Mouse (Mus musculus) hindbrain, embryonic 11.5 days (tissue): Measurements from ENCODE around the gene Slc22a4. TPM values are rescaled to one million over a fixed set of nuclear protein-coding genes. Genes with fewer than 3 reads are reported as not detected.

Experiments
- ATAC-seq: fragments of 200-750 bp; cut with Nextera tagmentation; 2 replicates; pipeline ENCODE4 v1.8.0; 2017; ENCODE audit warnings: mild to moderate bottlenecking, moderate TSS enrichment, moderate library complexity; ENCODE audit not compliant: low FRiP score
- DNase-seq: peaks from one replicate; pipeline ENCODE4 v3.0.0-alpha.2; 2015; ENCODE audit warnings: low spot score
- H3K27ac ChIP-seq: fragments of 300-500 bp; sonication (generic); 2 replicates; pipeline ENCODE4 v1.5.1; 2014; ENCODE audit warnings: mild to moderate bottlenecking, low read depth, low read length
- H3K27me3 ChIP-seq: fragments of 300-500 bp; sonication (generic); 2 replicates; pipeline ENCODE4 v1.6.1; 2014; ENCODE audit warnings: mild to moderate bottlenecking, low read length, moderate library complexity, mixed read lengths; ENCODE audit not compliant: control insufficient read depth, insufficient read depth
- H3K36me3 ChIP-seq: fragments of 300-500 bp; sonication (generic); 2 replicates; pipeline ENCODE4 v1.6.1; 2014; ENCODE audit warnings: mild to moderate bottlenecking, low read length, moderate library complexity, mixed read lengths; ENCODE audit not compliant: control insufficient read depth, insufficient read depth
- H3K4me1 ChIP-seq: fragments of 300-500 bp; sonication (generic); replicated peaks from 2 replicates; pipeline ENCODE4 v1.6.1; 2014; ENCODE audit warnings: low read length, mixed read lengths; ENCODE audit not compliant: control insufficient read depth, insufficient read depth
- H3K4me2 ChIP-seq: fragments of 300-500 bp; sonication (generic); replicated peaks from 2 replicates; pipeline ENCODE4 v1.6.1; 2014; ENCODE audit warnings: mild to moderate bottlenecking, low read depth, low read length
- H3K4me3 ChIP-seq: fragments of 300-500 bp; sonication (generic); 2 replicates; pipeline ENCODE4 v1.5.1; 2014; ENCODE audit warnings: low read depth, low read length
- H3K9ac ChIP-seq: fragments of 300-500 bp; sonication (generic); 2 replicates; pipeline ENCODE4 v1.6.1; 2014; ENCODE audit warnings: low read depth, low read length
- H3K9me3 ChIP-seq: fragments of 300-500 bp; sonication (generic); 2 replicates; pipeline ENCODE4 v1.6.1; 2016; ENCODE audit warnings: low read length; ENCODE audit not compliant: control insufficient read depth
- WGBS: fragments of 180-500 bp; shearing (Covaris S2); extraction: QIAGEN DNeasy Blood & Tissue Kit; methylation state at CpG from one replicate; pipeline ENCODE4 v1.1.7; 2014; 5-methylcytosine and 5-hydroxymethylcytosine counted together
- polyA plus RNA-seq: library from polyadenylated mRNA; unstranded; fragments of >200 nt; fragmentation: Nextera tagmentation; extraction: Ambion mirVana; gene quantifications from 2 replicates; pipeline ENCODE4 v1.2.1, GENCODE M21; 2014

Gene Slc22a4
- polyA plus RNA-seq, 1 experiment from 2014 or later = 1.2 TPM

DNA sequence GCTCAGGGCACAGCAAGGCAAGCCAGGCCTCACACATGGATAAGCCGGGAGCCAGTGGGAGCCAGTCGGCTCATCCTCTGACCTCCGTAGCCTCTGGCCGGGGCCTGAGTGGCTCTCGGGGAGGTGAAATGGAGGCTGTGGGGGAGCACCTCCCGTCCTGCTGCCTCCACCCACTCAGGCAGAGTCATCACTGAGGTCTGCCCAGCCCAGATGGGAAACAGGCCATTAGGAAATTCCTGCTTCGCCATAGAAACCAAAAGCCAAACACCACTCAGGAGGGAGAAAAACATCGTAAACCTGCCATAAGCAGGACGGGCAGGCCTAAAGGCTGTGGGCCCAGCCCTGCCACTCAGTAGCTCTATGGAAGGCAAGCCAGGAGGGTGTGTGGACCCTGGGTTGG lies 32.4 kb upstream of the Slc22a4 start:
- Histone ChIP-seq H3K4me2 (no peak overlapping the region), H3K36me3 (no peaks in the 10 kb centered on the region), H3K4me3 (no peak overlapping the region), H3K27me3 (no peaks in the 10 kb centered on the region), H3K9me3 (no peaks in the 10 kb centered on the region), H3K4me1 (peaks cover 13% of the 10 kb centered on the region), H3K27ac (no peak overlapping the region), H3K9ac (no peak overlapping the region)
- DNase-seq (no peak), ATAC-seq (no peak)
- 45% methylated on average over 9 of the region's 9 CpGs for WGBS

DNA sequence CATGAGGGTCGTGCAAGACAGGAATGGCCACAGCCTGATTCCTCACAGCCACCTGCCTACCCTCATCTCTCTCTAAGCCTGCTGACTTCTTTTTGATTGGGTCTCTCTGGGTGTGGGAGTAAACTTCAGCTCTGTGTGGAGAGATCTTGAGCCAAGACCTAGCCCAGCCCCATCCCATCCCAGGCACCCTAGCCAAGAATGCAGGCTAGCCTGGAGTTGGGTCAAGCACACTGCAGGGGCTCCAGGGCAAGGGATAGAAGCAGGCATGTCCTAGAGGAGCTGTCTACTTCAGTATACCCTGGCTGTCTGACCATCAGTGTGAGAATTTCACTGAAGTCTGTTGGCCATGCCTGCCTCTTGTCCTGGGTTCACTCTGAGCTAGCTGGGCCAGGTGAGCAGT lies 31.6 kb upstream of the Slc22a4 start:
- no peak overlapping the region for H3K4me3 ChIP-seq
- H3K27me3 ChIP-seq = no peaks in the 10 kb centered on the region
- no peak overlapping the region for H3K9ac ChIP-seq
- H3K27ac ChIP-seq = no peak overlapping the region
- no peaks in the 10 kb centered on the region for H3K36me3 ChIP-seq
- WGBS = 48% methylated on average over 1 of the region's 1 CpGs
- DNase-seq = no peak
- no peak for ATAC-seq
- H3K4me1 ChIP-seq = peaks cover 13% of the 10 kb centered on the region
- H3K4me2 ChIP-seq = no peak overlapping the region
- no peaks in the 10 kb centered on the region for H3K9me3 ChIP-seq

DNA sequence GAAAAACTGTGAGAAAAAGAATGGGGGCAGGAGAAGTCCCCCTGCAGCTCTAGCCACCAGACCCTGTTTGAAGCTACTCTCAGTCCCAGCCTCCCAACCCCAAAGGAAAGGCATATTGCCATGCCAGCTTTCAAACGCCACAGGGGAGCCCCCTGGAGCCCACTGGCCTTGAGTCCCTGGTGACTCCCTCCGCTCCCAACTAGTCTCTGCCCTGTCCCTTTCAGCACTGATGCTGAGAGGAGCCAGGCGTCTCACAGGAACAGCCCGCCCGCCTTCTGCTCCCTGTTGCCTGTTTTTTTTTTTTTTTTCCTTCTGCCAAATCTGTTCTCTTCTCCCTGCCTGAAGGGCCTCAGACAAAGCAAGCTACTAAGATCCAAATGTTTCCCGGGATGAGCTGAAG lies 30.8 kb upstream of the Slc22a4 start:
- no peaks in the 10 kb centered on the region for H3K9me3 ChIP-seq
- H3K27ac ChIP-seq = peak overlapping the region; percentile 47
- no peaks in the 10 kb centered on the region for H3K27me3 ChIP-seq
- no peak overlapping the region for H3K4me3 ChIP-seq
- no peak overlapping the region for H3K4me2 ChIP-seq
- peaks cover 13% of the 10 kb centered on the region for H3K4me1 ChIP-seq
- H3K9ac ChIP-seq = no peak overlapping the region
- H3K36me3 ChIP-seq = no peaks in the 10 kb centered on the region
- DNase-seq (peak; percentile 38), ATAC-seq (no peak)
- 12% methylated on average over 6 of the region's 6 CpGs for WGBS

DNA sequence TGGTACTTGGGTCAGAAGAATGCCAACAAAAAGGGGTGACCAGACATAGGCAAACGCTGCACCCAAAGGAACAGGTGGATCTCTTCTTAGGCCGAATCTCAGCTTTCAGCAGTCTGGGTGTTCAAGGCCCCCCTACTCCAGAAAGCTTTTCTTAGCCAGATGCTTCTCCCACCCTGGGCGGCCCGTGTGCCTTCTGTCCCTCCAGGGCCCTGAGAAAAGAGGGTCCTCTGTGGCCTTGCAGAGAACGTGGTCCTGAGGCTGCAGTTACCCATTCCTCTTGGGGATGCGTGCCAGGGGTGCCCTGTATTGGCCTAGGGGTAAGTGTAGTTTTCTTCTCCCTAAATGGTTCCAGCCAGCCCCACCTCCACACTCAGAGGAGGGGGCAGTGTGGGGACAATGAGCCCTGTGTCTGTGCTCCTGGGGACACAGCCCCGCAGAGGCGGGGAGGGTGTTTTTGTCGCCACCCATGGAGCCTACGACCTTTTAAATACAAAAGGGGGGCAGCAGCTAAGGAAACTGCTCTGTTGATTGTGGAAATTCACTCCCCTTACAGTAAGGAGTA lies 30.2 kb upstream of the Slc22a4 start:
- Histone ChIP-seq H3K36me3 (no peaks in the 10 kb centered on the region), H3K4me2 (no peak overlapping the region), H3K27ac (peak overlapping the region; percentile 47), H3K9ac (no peak overlapping the region), H3K27me3 (no peaks in the 10 kb centered on the region), H3K9me3 (no peaks in the 10 kb centered on the region), H3K4me1 (peaks cover 13% of the 10 kb centered on the region), H3K4me3 (no peak overlapping the region)
- WGBS = 25% methylated on average over 10 of the region's 10 CpGs
- peak; percentile 45; the same call in 1 of the 2 replicates for ATAC-seq
- no peak for DNase-seq

DNA sequence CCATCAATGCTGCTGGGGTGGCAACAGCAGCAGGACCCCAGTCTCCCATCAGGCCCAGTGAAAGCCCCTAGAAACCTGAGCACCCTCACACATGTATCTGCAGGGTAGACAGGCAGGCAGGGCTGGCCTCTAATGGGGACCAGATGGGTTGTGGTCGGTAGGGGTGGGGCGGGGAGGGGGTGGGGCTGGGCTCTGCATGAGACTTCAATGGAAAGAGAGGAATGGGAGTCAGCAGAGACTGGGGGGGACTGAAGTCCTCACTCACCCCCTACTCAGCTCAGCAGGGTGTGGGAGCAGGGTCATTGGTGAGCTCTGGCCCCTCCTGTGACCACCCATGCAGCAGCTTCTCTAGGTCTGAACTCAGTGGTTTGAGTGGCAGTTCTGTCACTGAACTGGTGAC lies 29.5 kb upstream of the Slc22a4 start:
- H3K9ac ChIP-seq = no peak overlapping the region
- DNase-seq (peak; percentile 37), ATAC-seq (peak; percentile 65; the same call in 1 of the 2 replicates)
- no peak overlapping the region for H3K4me2 ChIP-seq
- no peaks in the 10 kb centered on the region for H3K9me3 ChIP-seq
- H3K4me1 ChIP-seq = peaks cover 13% of the 10 kb centered on the region
- no peaks in the 10 kb centered on the region for H3K36me3 ChIP-seq
- 0 out of 2 replicates have a peak overlapping the region, but pooled peaks have one; percentile 47 for H3K27ac ChIP-seq
- H3K4me3 ChIP-seq = no peak overlapping the region
- WGBS = 14% methylated on average over 2 of the region's 2 CpGs
- H3K27me3 ChIP-seq = no peaks in the 10 kb centered on the region

DNA sequence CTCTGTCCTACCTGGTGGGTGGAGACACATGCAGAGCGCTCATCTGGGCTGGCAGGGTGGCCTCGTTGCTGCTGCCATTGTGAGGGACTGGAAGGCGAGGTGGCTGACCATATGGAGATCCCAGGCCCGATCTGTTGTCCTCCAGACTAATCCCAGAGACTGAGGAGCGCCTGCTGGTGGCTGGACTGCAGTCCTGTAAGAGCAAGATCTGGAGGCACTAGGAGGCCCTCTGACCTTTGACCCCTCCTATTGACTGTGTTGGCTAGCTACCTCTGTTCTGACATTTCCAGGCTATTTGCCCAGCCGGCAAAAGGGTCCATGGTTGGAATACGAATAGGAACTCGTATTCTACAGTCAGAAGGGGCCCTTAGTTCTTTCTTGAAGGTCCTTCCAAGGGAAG lies 28.2 kb upstream of the Slc22a4 start:
- Histone ChIP-seq H3K27ac (no peak overlapping the region), H3K4me3 (no peak overlapping the region), H3K27me3 (no peaks in the 10 kb centered on the region), H3K4me1 (peaks cover 13% of the 10 kb centered on the region), H3K36me3 (no peaks in the 10 kb centered on the region), H3K9me3 (no peaks in the 10 kb centered on the region), H3K4me2 (no peak overlapping the region), H3K9ac (no peak overlapping the region; the same call in 1 of the 2 replicates)
- DNase-seq = peak; percentile 42
- WGBS = 20% methylated on average over 8 of the region's 8 CpGs
- ATAC-seq = no peak

DNA sequence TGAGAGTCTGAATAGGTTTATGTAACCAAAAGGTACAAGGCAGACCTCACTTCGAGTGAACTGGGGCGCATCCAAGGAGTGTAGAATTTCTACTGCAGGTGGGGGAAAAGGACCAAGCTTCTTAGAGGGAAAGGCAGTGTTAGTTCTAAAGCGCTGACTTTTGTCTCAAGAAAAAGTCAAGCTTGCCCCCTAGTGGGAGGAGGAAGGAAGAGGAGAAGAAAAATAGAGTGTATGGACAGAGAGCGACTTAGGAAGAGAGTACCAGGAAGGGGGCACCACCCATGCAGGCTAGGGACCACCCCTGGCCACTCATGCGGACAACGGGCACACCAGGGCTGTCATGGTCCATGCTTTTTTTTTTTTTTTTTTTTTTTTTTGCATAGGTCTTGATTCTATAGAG lies 26.4 kb upstream of the Slc22a4 start:
- Histone ChIP-seq H3K4me1 (peaks cover 11% of the 10 kb centered on the region), H3K27me3 (no peaks in the 10 kb centered on the region), H3K9me3 (no peaks in the 10 kb centered on the region), H3K4me3 (no peak overlapping the region), H3K36me3 (no peaks in the 10 kb centered on the region), H3K4me2 (no peak overlapping the region), H3K27ac (no peak overlapping the region), H3K9ac (no peak overlapping the region)
- 42% methylated on average over 6 of the region's 6 CpGs for WGBS
- peak; percentile 73 for DNase-seq
- no peak for ATAC-seq

DNA sequence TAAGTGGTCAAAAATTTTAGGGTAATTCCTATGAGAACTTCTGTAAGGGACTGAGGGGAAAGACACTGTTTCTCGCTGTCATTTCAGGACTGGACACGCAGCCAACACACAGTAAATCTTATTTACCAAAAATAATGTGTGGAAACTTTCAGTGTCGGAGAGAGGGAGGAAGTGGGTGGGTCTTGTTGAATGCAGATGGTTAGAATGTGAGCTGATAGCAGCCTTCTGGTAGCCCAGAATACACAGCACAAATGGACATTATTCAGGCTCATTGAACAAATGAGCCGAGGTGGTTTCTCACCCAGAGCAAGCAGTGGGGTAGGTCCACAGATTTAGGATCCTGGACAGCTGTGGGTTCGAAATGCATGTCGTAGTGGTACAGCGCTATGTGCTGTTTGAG lies 25.2 kb upstream of the Slc22a4 start:
- Histone ChIP-seq H3K4me1 (peaks cover 6% of the 10 kb centered on the region), H3K9me3 (no peaks in the 10 kb centered on the region), H3K9ac (no peak overlapping the region), H3K27ac (no peak overlapping the region), H3K27me3 (no peaks in the 10 kb centered on the region), H3K4me3 (no peak overlapping the region), H3K4me2 (no peak overlapping the region), H3K36me3 (no peaks in the 10 kb centered on the region)
- DNase-seq (no peak), ATAC-seq (no peak)
- 93% methylated on average over 7 of the region's 7 CpGs for WGBS

DNA sequence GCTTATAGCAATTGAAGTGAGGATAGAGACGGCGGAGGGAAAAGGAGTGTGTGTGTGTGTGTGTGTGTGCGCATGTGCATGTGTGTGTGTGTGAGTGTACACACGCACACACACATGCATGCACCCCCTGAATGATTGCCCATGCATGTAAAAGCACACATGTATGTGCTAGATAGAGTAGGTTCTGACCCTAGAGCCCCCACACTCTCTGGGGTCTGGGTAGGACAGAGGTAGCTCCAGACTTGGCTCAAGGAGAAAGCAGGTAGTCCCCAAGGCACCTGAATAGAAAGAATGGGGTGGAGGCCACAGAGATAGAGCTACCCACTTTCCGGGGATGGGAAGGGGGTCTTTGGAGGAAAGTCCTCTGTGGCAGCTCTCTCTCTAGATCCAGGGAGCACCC lies 24.2 kb upstream of the Slc22a4 start:
- WGBS = 95% methylated on average over 5 of the region's 5 CpGs
- H3K27me3 ChIP-seq = no peaks in the 10 kb centered on the region
- H3K4me2 ChIP-seq = no peak overlapping the region
- no peak overlapping the region for H3K4me3 ChIP-seq
- H3K4me1 ChIP-seq = 0 out of 2 replicates have a peak, but pooled peaks cover 2% of the 10 kb centered on the region
- no peak overlapping the region for H3K27ac ChIP-seq
- no peak overlapping the region for H3K9ac ChIP-seq
- ATAC-seq (no peak), DNase-seq (no peak)
- H3K36me3 ChIP-seq = no peaks in the 10 kb centered on the region
- H3K9me3 ChIP-seq = no peaks in the 10 kb centered on the region
